Mouse (Mus musculus) layer of hippocampus, postnatal 36 days (tissue): ENCODE results near the gene Cnnm2. TPM values are rescaled to one million over a fixed set of nuclear protein-coding genes. Genes with fewer than 3 reads are reported as not detected.

Experiments
- DNase-seq, 2 experiments: peaks; one replicate each; pipeline ENCODE4 v3.0.0; 2022
- total RNA-seq, 2 experiments: library from RNA; stranded (reverse); gene quantifications; 2 replicates each; pipeline ENCODE4 v1.2.3; 2021

Gene Cnnm2
- total RNA-seq, 2 experiments from 2014 or later = 36.6 to 39.8 TPM

DNA sequence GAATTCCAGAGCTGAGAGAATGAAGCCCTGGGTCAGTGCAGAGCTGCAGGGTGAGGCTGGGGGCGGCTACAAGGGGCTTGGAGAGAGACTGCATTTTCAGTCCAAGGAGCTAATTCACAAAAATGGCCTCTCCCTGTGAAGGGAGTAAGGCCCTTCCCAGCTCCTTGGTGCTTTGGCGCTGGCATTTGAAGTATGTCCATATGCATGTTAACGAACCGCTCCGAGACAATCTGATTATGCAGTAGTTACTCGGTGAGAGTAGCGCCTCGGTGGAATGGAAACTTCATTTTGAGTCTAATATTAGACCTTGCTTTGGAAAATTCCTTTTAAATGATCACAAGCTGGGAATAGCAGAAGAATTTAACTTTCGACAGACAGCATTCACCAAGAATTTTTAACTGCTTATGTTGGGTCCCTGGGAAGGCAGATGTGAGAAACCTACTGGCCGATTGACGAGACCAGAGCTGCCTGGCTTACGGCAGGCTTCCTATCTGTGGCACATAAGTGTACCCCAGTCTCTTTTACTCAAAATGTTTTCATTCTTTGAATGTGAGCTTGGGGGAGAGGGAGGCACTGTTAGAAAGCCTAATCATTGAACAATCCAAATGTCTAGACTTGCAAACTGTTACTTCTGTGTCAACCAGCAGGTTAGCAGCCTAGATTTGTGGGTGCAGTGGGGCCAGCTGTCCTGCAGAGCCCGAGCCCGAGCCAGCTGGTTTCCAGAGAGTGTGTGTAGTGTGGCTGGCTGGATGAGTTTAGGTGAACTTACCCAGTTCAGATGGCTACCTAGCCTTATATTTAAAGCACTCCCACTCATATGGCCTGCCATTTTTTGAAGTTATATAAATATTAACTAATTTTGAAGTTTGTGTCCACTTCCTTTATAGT, 87.2 kb downstream of the Cnnm2 start:
- no peak for DNase-seq

DNA sequence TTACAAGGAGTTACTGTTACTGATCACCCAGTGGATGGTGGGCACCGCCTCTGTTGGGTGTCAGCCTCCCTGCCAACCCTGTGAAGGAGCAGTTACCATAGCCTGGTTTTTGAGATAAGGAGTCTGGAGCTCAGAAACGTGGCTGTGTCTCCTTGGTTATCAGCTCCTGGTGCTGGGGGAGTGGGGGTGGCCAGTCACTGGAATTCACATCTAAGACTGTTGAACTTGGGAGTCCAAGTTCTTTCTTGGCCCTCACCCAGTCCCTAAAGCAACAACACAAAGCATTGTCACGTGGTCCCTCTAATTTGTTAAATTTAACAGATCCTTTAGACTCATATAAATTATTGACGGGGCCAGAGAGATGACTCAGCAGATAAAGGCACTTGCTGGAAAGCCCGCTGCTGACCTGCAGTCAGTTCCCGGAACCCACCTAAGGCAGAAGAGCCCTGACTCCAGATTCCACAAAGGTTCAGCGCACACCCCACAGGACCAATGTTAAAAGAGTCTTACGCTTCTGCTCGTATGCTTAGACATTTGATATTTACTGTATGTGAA, 88.1 kb downstream of the Cnnm2 start:
- no peak for DNase-seq

DNA sequence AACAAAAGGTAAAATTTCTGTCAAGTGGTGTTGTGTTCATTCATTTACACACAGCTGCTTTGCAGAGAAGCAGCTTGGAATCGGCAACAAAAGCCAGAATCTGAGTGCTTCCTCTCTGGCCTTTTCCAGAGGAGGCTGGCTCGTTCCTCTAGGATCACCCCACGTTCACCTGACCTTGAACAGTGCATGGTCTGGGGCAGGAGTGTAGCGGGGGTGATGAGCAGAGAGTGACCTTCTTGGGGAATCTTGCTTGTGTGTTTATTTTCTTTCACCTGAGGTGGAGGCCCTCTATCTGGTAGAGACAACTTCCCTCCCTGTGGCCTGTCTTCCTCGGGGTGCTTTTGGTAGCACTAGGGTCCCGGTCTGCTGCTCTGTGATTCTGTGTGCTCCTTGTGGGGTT, 94.8 kb downstream of the Cnnm2 start:
- DNase-seq = no peak

DNA sequence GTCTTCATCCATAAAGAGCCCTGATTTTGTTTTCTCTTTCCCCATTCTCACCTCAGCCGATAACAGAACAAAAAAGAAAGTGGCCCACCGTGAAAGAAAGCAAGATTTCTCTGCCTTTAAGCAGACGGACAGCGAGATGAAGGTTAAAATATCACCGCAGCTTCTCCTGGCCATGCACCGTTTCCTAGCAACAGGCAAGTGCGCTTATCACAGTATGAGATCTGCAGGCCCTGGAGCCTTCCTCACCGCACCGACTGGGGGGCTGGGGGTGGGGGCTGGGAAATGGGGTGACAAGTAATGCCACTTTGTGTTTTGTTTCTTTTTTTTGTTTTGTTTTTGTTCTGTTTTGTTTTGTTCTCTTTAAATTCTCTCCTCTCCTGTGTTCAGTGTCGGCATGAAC, 95.4 kb downstream of the Cnnm2 start:
- DNase-seq = no peak

DNA sequence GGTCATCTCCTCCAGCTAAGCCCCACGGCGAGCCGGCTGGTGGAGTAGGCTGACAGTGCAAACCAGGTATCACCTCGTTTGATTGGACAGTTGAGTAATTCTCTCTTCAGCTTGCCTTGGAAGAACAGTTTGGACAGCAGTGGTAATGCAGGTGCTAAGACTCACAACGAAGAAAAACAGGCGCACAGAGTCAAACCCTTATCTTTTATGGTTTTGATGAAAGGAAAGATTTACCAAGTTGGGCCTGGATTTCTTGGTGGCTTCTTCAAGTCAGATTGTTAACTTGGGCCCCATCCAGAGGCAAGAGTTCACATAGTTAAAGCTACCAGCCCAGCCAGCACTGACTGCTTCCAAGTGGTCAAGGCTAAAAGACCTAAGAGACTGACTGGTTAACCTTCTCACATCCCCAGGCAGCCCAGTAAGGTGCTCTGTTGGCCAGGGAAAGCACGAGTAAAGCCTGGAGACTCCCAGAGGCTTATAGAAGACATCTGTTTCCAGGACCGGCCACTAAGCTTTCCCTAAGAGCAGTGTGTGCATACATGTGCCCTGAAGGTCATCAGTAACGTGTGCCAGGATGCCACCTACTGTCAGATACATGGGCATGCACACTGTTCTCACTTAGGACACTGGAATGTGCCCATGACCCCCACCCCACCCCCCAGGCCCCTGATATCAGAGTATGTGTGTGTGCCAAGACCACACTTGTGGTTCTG, 96.0 kb downstream of the Cnnm2 start:
- DNase-seq = no peak

DNA sequence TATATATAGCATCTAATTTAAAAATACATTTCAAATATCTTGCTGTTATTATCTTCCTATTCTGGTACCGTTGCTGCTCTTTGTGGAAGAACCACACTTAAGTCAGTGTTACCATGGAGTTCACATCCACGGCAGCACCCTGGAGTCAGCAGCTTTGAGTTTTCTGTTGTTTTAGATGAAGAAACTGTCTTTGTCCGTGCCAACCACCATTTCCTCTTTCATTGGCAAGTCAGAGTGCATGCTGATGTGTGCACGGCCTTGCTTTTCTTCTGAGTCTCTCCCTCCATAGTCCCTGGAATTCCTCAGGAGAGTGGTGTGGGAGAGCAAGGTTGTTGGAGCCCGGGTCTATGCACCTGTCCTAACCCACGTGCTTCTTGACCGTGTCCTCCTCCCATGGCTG, 96.8 kb downstream of the Cnnm2 start:
- DNase-seq = no peak

DNA sequence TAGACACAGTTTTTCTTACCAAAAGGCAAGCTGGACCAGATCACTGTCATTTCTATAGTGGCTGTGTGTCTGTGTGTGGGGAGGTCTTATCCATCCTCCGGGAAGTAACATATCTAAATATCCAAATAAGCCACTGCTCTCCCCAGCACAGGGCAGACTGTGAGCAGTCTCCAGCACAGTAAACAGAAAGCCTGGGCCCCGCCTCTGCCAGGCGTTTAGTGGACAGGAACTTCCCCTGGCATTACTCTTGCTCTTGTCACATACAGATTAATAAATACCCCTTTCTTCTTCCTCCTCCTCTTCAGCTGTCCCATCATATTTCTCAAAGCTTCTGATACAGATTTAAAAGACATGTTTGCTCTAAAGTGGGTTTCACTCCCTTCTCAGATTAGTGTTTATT, 101.2 kb downstream of the Cnnm2 start:
- DNase-seq = no peak

DNA sequence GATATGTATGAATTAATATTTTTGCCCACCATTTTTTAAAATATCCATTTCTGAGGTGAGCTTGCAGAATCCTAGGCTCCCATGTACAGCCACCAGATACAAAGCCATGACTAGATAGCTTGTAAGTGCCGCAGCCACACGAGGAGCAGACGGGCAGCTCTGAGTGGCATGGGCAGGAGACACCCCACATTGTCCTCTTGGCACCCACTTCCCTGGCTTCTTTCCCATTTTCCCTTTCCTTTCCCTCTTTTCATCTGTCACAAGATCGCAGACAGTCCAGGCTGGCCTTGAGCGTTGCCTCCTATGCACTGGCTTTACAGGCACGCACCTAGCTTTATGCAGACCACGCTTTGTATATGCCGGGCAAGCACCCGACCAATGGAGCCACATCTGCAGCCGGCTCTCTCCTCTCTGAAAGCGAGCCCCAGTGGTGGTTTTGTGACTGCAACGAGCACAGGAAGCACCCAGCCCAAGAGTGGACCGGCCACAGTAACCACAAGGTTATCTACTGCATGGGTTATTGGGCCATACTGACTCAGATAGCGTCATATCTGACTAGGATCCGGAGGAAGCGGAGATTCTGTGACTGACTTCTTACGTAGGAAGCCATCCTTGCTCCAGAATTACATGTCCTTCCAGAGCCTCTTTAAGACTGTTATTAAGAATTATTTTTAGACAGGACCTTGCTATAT, 102.0 kb downstream of the Cnnm2 start:
- DNase-seq = no peak

DNA sequence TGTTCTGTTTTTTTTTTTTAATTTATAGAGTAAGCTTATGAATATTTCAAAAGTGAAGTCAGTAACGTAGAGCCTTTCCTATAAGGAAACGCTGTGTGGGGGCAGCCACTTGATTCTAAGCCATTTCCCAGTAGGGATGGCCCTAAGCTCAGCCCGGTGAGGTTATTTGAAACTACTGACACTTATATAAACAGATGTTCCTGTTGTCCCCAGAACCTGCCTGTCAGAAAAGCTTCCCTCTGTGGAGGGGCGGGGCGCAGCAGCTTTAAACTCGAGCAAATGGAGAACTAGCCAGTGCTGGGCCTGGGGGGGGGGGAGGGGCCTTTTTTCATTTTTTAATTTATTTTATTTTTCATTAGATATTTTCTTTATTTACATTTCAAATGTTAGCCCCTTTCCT, 102.7 kb downstream of the Cnnm2 start:
- no peak for DNase-seq

DNA sequence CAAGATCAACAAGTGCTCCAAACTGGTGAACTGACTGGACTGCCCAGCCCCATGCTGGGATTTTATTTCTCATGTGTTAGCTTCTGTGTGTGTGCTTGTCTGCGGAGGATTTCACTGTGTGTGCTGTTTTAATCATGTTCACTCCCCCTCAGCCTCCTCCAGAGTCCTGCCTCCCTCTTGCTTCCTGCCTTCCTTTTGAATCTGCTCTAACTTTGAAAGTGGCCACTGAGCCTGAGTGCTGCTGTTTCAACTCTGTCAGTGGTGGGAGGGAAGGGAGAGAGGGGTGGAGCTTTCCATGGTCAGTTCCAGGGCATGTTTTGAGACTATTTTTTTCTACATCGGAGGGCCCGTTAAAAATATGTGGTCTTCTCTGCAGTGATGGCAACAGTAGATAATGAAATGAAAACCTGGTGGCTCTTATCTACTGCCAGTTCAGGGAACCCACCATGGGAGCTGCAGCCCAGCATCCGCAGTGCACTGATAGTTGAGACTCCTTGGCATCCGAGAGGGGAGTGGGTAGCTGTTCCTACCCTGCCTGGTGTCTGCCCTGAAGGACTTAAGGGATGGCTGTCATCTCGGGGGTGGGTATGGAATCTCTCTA, 103.4 kb downstream of the Cnnm2 start:
- no peak for DNase-seq

DNA sequence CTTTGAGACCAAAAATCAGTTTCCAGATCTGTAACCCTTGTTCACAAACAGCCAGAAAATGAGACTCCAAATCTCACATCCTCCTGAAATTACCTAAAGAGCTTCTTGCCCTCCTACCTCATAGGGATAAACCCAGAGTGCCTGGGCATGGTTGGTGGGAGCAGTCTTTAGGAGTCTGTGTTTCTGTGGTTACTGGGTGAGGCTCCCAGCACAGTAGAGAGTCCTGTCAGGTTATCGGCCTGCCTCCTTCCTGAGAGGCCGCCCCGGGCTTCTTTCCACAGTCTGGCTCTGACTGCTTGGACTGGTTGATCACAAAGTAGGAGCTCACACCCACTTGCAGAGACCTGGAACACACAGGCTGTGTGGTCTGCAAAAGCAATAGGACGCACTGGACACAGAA, 104.0 kb downstream of the Cnnm2 start:
- no peak for DNase-seq

DNA sequence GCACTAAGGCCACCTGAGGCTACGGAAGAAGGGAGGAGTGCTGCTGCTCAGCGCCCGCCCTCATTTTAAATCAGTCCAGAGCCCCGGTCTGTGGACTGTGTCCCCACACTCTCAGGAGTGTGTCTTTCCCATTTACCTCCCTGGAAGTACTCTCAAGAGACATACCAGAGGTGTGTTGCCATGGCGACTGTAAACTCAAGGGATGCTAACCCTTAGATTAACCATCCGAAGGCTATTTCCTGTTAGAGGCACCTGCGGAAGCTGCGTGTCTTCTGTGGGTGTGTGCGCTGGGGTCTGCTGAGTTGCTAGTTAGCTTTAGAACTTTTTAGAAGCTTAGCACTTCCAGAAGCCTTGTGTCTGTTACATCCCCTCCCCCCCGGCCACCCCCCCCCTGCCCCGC, 107.7 kb downstream of the Cnnm2 start:
- DNase-seq = no peak

DNA sequence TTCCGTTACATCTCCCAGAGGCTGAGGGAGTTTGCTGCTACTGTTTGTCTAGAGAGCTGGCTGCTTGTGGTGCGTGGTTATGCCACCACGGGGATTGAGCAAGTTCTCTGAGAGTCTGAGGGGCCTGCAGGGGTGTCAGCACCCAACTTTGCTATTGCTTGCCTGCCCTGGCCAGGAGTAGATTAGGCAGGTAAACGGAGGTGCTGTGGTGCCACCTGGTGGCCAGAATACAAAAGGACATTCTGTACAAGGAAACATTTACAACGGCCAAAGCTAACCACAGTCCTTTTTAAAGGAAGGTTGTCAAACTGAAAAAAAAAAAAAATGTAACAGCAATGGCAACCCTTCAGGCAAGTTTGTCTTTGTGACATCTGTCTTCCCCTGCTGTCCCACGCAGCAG, 108.1 kb downstream of the Cnnm2 start:
- DNase-seq = peak; percentile 72 to 78

DNA sequence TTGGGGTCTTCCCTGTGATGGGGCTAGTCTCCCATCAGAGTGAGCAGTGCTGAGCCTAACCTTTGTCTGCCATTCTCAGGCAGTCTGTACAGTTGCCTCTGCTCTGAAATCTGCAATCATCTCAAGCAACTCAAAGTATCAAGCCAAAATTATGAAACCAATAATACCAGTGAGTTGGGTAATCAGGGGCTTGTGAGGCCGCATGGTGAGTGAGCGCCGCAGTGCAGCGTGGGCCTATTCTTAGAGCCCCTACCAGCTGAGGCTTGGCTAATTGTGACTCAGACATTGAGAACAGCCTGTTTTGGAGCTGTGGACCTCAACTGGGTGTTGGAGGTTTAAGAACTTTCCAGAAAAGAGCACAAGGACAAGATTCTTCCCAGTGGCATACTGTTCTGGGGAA, 109.7 kb downstream of the Cnnm2 start:
- DNase-seq = no peak

DNA sequence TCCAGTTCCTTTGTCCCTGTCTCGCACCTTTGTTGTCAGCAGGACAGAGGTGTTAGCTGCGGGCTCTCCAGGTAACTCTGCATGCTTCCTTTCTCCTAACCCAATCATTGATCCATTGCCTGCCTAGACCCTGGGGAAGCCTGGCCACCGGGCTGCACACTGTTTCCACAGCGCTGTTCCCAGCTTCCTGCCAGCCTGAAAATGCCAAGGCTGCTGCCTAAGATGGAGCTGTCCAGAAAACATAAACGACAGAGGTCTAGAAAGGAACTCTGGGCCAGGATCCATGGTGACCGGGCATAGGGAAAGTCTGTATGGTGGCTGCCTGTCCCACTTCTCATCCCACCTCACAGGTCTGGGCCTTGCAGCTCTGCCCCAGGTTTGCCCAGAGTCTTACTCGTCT, 110.3 kb downstream of the Cnnm2 start:
- DNase-seq = no peak

DNA sequence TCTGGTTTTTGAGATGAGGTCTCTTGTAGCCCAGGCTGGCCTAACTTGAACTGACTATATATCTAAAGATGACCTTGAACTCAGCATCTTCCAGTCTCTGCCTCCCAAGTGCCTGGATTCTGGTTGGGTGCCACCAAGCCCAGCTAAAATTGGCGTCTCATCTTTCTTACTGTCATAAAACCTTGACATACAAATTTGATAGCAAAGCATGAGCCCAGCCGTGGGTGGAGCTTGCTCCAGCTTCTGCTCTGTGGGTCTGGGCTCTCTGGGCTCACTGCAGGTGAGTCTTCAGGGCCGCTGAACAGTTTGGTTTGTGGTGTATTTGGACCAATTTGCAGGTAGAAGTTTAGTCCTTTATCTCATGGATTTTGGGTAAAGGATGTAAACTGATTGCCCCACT, 112.5 kb downstream of the Cnnm2 start:
- DNase-seq = no peak

DNA sequence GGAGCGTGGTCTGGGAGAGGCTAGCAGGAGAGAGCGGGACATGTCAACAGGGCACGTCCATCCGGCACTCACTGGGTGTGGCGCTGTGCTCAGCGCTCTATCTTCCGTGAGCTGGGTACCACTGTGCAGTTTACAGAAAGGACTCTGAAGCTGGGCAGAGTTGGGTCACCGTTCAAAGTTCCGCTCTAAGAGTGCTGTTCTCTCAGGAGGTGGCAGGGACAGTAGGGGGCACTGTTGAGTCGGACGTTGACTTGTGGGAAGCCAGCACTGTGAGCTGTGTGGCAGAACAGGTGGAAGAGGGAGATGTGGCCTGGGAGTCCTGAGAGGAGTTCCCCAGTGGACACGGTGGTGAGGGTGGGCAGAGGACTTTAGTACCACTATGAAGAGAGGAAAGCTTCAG, 114.4 kb downstream of the Cnnm2 start:
- peak; percentile 81 to 83 for DNase-seq

DNA sequence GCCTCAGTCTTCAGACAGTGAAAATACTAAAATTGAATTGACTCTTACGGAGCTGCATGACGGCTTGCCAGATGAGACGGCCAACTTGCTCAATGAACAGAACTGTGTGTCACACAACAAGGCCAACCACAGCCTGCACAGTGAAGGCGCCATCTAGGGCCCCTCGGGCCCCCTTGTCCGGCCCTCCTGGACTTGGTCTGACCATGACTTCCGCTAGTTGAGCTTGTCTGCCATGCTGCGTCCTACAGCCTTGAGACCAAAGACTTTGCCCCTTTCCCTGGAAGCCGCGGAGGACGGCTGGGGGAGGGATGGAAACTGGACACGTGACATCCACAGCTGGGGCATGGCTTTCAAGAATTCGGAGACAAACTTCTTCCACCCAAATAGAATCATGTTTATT, 116.5 kb downstream of the Cnnm2 start:
- no peak for DNase-seq

DNA sequence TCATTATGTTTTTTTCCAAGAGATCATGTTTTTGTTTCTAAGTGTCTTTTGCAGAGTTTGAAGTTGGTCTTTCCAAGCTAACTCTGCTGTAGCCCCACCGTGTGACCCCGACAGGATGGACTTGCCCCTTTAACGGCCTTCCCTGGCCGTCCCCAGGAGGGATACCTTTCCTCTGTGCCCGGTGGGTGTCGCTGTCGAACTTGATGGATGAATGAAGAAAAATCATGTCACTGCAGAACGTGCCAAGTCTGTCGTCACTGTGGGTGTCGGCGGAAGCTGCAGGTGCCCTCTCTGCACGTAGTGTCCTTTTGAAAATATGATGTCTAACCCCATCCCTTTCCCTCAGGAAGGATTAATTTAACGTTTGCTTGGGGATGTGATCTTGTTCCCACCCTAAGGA, 117.0 kb downstream of the Cnnm2 start:
- peak; percentile 68 to 76 for DNase-seq

DNA sequence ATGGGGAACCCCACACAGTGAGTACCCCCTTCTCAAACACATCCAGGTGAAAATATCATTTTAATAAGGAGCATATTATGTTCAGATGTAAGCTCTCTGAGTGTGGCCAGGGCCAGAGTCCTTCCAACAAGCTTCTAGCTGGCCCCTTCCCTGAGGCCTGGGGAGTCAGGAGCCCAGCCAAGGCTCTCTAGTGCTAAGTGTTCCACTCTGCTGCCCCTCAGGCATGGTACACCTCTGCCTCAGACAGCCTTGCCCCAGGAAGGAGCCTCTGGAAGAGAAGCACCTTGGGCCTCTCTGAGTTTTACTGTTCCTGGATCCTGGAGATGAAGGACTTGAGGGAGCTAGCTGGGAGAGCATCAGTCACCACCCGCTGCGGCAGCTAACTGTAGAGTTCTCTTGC, 118.5 kb downstream of the Cnnm2 start:
- DNase-seq = no peak

DNA sequence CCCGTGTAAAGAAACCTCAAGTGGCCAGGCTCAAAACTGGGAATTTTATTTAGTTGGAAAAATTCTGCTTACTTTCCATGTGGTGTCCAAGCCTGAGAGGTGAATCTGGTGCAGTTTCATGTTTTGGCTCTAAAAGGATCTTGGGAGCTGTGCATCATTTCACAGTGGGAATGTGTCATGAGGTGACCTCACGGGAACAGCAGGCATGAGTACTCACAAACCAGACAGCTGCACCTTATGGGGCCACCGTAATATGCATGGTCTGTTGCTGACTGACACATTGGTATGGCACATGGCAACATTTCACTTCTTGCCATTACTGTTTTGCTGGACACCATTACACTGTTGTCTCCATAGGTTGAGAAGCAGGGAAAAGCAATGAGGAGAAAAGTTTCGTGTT, 124.0 kb downstream of the Cnnm2 start:
- no peak for DNase-seq

DNA sequence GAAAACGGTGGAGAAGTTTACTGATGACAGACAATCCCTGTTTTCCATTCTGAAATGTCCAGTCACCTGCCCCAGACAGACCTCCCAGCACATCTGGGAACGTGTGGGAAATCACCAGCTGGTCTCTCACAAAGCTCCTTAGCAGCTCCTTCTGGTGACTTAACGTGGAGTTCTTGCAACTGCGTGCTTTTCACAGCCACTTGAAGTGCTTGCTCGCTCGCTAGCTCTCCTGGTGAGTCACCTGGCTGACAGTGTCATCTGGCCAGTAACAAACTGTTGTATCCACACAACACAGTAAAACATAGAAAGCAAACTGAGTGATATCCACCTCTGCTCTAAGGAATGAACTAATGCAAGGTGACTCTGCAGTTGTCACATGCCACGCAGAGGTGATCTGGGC, 125.4 kb downstream of the Cnnm2 start:
- DNase-seq = no peak
